Mouse (Mus musculus) layer of hippocampus, adult 9-11 months (tissue): ENCODE data around the gene Klf3.
"Not testable (repeated sequence)": the region's sequence is repeated elsewhere in the genome, so short reads cannot be mapped to it uniquely, and the experiment has no call there.

Experiments
- DNase-seq: peaks from one replicate; pipeline ENCODE4 v3.0.0; 2022

The Klf3 gene

DNA sequence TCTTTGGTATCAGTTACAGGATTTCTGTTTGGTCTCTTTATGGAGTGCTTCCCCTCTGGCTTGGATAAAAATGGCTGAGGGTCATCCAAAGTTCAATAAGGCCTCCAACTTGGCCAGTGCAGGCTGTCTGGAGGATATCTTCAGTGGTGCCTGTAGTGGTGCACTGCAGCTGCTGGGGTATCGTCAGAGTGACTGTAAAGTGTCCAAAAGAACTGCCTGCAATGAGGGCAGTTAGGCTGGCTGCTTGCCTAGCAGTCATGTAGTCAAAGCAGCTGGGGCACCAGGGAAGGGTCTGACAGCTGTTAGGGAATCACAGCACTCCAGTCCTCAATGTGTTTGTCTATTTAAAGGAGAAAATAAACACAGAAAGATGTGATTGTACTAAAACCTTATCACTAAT lies 36.9 kb downstream of the Klf3 start:
- no peak for DNase-seq

- no peak for DNase-seq
Observed at GRCm38 (mm10) chr5:64844622-64845021, 41.4 kb downstream of the Klf3 start.

DNA sequence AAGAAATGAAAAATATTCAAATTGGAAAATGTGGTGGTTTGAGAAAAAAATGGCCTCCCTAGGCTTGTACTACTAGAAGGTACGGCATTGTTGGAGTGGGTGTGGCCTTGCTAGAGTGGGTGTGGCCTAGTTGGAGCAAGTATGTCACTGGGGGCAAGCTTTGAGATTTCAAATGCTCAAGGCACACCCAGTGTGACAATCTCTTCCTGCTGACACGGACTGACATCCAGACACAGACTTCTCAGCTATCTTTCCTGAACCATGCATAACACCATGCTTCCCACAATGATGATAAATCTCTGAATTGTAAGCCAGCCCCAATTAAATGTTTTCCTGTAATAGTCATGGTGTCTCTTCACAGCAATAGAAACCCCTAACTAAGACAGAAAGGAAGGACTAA lies 44.1 kb downstream of the Klf3 start:
- DNase-seq, result no peak

DNA sequence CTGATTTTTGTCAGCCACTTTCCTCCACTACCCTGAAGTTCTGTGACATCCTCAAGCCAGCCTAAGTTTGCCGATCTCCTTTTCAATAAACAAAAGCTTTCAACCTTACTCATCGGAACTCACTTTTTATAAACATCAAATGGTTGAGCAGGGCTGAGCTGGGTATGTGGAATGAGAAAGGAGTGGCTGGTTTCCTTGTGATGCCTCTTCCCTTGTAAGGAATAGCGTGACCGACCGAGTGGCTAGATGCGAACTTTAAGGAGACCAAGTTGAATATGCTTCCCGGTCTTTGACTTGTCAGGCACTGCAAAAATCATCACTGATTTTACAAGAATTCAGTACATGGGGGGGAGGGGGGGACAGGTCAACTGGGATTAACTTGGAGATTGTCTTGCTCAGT lies 46.7 kb downstream of the Klf3 start:
- DNase-seq, result no peak

DNA sequence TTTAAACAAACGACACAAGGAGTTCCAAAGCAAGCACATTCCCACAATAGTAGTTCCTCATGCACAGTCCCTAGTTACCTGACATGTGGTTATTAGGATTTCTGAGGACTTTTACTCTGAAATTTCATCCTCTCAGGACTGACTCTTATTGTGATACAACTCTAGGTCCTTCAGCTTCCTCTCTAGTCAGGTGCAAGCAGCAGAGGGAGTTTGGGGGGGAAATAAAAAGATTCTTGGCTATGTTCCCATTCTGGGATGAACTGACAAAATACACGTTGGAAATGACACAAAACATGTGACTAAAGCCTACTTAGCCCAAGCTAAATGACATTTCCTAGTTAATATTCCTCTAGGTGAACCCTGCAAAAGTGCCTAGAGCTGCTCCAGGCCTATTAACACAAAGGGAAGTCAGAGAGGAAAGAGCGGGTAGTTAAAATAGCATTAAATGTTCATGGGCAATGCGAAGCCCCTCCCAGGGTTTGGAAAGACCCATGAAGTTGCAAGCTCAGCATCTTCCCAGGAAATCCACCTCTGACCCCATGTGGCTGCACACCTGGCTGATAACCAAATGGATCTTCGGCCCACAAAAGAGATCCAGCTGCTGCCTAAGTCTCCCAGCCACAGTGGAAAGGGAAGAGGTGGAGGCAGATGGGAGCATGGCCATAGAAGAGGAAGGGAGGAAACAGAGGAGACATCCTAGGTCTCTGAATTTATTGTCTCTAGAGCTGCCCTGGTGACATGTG lies 49.6 kb downstream of the Klf3 start:
- no peak for DNase-seq

- no peak for DNase-seq
Observed at GRCm38 (mm10) chr5:64853421-64853820, 50.2 kb downstream of the Klf3 start.

- no peak for DNase-seq
Observed at GRCm38 (mm10) chr5:64855199-64855598, 52.0 kb downstream of the Klf3 start.

GRCm38 (mm10) chr5:64860900-64861470 lies 57.8 kb downstream of the Klf3 start:
- DNase-seq, result no peak

GRCm38 (mm10) chr5:64861471-64862199 lies 58.4 kb downstream of the Klf3 start:
- no peak for DNase-seq

GRCm38 (mm10) chr5:64862269-64862668 lies 59.1 kb downstream of the Klf3 start:
- DNase-seq, result peak; percentile 75

- DNase-seq, result no peak
Observed at GRCm38 (mm10) chr5:64864699-64865108, 61.5 kb downstream of the Klf3 start.

GRCm38 (mm10) chr5:64865219-64865964 lies 62.2 kb downstream of the Klf3 start:
- DNase-seq, result no peak

GRCm38 (mm10) chr5:64866331-64867050 lies 63.3 kb downstream of the Klf3 start:
- peak; percentile 82 for DNase-seq

- no peak for DNase-seq
Observed at GRCm38 (mm10) chr5:64867124-64867523, 63.9 kb downstream of the Klf3 start.

DNA sequence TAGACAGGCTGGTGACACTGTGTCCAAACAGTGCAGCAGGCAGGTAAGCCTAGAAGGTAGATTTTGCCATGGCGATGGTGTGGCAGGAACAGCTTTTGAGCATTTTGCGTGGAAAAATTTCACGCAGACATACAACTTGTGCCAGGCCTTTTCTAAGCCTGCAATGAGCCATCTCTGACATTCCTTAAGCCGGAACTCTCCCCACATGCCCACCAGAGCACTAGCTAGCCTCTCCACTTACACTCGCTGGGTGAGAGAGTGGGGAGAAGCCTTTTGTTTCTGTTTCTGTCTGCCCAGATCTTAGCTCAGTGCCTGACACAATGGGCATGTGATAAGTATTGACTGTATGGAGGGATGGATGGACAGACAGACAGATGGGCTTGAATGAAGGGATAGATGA lies 64.4 kb downstream of the Klf3 start:
- DNase-seq, result no peak

DNA sequence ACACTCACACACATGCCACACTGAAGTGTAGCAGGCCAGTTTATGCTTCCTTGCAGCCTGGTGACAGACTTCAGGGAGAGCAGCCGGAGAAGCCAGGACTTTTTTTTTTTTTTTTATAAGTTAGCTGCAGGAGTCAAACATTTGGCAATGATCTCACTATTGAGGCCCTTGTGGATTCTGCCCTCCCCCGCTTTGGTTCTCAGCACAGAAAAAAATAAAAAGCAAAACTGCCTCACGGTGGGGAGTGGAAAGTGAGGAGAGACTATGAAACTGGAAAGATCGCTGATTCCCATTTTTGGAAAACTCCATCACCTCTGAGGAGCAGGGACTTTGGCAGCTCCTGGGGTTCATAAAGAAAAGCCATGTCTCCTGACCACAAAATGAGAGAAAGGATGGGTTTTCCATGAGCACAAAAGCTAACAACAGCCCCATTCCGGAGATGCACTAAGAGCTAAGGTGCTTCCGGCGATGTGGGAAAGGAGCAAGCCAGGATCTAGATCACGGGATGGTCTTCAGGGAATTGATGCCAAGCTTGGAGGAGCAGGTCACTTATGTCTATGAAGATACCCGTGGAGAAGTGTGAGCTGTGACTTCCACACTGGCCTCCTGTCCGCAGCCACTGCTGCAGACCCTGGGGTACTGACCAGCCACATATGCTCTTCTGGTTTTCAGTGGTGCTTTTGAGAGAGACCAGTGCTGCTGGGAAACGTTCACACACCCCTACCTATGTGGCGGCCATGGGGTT lies 73.1 kb downstream of the Klf3 start:
- no peak for DNase-seq

GRCm38 (mm10) chr5:64877235-64878026 lies 74.2 kb downstream of the Klf3 start:
- DNase-seq, result no peak

- peak; percentile 62 for DNase-seq
Observed at GRCm38 (mm10) chr5:64878027-64878425, 74.8 kb downstream of the Klf3 start.

DNA sequence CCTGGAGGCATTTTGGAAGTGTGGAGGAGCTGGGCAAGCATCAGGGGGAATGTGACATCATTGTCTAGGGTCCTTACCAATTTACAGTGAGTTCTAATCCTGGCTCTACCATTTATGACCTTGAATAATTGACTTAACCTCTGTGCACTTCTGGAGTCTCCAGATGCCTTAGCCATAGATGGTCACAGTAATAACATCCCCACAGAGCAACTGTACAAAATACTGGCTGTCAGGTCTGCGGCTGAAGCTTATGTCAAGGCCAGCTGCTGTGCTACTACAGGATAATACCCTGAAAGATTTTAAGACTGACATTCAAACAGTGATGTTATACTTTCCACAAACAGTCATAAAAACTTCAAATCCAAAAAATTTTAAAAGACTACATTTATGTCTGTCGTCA lies 75.3 kb downstream of the Klf3 start:
- DNase-seq, result no peak

GRCm38 (mm10) chr5:64879241-64879640 lies 76.1 kb downstream of the Klf3 start:
- no peak for DNase-seq

GRCm38 (mm10) chr5:64881559-64881958 lies 78.4 kb downstream of the Klf3 start:
- DNase-seq, result not testable (repeated sequence)
